Mouse (Mus musculus): ENCODE measurements around the gene Pde8a. TPM values are rescaled to one million over a fixed set of nuclear protein-coding genes. Genes with fewer than 3 reads are reported as not detected.

Pde8a gene
- polyA plus RNA-seq, 1 experiment, result not detected

GRCm38 (mm10) chr7:81199757-81200156, 13.6 kb upstream of the Pde8a start:
- TF ChIP-seq GATA1 (IDR thresholded peaks at IDR 0.05; ENCODE audit: low read length), result no peak

GRCm38 (mm10) chr7:81202389-81202788, 11.0 kb upstream of the Pde8a start:
- no peak for TF ChIP-seq GATA1 (IDR thresholded peaks at IDR 0.05; ENCODE audit: low read length)

- TF ChIP-seq GATA1 (IDR thresholded peaks at IDR 0.05; ENCODE audit: low read length), result no peak
Observed at GRCm38 (mm10) chr7:81208944-81209343, 4.5 kb upstream of the Pde8a start.

DNA sequence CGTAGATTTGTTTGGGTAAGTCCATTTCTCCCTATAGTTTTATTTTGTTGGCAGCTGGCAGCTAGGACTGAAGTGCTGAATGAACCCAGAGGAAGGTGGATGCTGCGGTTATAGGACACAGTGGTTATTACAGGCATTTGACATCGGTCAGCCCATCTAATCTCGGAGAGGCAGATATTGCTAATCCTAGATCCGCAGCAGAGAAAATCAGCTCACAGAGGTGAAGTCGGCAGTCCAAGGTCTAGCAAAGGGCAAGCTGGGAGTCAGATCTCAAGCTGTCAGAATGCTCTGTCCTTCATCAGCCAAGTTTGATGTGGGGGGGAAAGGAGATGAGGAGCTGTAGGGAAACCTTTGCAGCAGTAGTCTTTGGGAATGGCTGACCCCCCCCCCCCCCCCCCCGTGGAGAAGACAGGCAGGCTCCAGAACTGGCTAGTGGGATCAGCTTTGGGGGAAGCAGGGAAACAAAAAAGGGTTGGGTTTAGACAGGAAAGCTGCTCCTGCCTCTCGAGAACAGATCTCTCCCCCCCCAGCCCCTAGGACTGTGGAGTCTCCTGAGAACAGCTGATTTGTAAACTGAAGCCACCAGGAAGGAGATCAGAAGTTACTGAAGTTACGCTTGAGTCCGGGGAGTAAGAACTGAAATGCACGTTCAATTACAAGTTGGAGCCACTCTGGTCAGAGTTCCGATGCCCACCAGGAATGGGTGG, 3.3 kb upstream of the Pde8a start:
- no peak for TF ChIP-seq GATA1 (IDR thresholded peaks at IDR 0.05; ENCODE audit: low read length)

DNA sequence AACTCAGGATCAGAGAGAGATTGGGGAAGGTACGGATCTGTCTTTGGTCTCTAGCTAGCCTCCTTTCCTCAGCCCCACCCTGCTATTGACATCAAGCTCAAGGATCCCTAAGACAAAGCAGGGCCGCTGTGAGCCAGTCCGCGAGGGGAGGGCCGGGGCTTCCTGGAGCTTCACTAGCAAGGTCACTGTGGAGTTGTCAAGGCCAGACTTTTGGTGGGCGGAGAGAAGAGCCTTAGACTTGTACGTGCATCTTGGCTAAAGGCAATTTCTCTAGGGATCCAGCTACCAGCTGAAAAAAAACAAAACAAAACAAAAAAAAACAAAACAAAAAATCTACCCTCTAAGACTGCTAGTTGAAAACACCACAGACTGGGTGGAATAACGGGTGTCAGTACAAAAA, 1.6 kb upstream of the Pde8a start:
- TF ChIP-seq GATA1 (IDR thresholded peaks at IDR 0.05; ENCODE audit: low read length), result no peak

DNA sequence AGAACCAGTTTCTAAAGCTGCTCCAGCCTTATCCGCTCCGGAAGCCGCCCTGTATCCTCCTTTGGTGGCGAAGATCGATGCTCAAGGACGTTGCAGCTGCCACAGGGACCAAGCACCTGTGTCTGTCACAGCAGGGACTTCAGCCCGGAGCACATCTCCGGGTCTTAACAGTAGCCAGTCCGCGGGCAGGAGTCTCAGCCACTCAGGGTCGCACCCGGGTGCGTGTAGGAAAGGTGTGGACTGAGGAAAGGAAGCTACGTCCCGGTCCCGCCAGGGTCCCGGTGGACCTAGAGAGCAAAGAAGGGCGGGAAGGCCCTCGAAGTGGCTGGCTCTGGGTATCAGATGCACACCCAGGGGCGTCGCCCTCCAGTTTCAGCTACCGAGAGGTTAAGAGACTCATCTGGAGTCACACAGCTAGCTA, 1.1 kb upstream of the Pde8a start:
- no peak for TF ChIP-seq GATA1 (IDR thresholded peaks at IDR 0.05; ENCODE audit: low read length)

DNA sequence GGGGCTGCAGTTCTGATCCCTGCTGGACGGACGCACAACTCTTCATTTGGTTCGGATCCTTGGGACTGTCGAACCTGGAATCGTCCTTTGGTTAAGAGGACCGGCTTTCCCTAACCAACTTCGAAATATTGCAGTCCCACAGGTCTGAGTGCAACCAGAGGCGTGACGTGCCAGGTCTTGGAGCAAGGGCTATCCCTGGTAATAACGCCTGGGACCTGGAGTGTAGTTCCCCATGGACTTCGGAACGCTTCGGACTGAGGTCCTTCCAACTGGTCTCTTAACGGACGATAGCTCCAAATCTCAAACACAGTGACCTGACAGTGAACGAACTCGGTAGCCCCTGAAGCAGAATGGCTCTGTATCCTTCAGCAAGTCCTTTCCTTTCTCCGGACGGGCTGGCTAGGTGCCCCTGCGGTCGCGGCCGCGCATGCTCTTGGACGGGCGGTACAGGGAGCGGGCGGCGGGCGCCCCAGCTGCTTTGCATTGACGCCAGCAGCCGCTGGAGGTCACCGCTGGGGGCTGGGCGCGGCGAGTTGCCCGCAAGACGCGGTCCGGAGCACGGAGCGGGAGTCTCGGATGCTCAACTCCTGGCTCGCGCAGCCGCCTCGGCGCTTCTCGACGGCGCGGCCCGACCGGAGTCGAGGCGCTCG, 574 bp upstream of the Pde8a start:
- no peak for TF ChIP-seq GATA1 (IDR thresholded peaks at IDR 0.05; ENCODE audit: low read length)

- TF ChIP-seq GATA1 (IDR thresholded peaks at IDR 0.05; ENCODE audit: low read length), result no peak
Observed at GRCm38 (mm10) chr7:81214153-81214907, 934 bp downstream of the Pde8a start.

DNA sequence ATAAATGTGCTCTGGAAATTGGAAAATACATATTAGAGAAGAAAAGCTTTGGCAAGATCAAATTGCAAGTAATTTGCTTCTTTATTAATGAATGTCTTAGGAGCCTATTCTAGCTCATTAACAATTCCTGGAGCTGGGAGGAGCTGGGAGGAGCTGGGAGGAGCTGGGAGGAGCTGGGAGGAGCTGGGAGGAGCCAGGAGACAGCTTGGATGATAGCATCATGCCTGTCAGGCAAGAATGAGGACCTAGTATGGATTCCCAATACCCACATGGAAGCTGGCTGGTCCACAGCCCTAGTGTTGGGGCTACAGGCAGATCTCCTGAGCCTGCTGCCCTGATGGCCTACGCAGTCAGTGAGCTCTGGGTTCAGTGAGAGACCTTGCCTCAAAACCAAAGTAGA, 2.6 kb downstream of the Pde8a start:
- TF ChIP-seq GATA1 (IDR thresholded peaks at IDR 0.05; ENCODE audit: low read length), result no peak

- no peak for TF ChIP-seq GATA1 (IDR thresholded peaks at IDR 0.05; ENCODE audit: low read length)
Observed at GRCm38 (mm10) chr7:81219321-81219720, 5.9 kb downstream of the Pde8a start.

- TF ChIP-seq GATA1 (IDR thresholded peaks at IDR 0.05; ENCODE audit: low read length), result no peak
Observed at GRCm38 (mm10) chr7:81220381-81220780, 7.0 kb downstream of the Pde8a start.

DNA sequence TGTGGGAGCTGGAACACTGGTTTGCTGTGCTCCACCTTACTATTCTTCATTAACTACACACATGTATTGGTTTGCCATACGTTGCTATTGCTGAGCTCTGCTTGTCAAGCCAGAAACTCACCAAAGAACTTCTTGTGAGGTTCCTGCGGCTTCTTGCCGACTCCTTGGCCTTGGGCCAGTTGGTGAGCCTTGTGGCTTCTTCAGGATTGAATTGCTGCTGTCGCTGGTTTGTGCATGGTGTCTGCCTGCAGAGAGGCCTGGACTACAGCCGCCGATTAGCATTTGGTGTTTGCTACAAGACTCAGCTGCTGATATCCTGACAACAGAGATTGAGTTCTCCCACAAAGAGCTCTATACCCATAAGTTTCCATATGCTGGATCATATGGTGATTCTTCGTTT, 10.9 kb downstream of the Pde8a start:
- TF ChIP-seq GATA1 (IDR thresholded peaks at IDR 0.05; ENCODE audit: low read length), result no peak

- TF ChIP-seq GATA1 (IDR thresholded peaks at IDR 0.05; ENCODE audit: low read length), result no peak
Observed at GRCm38 (mm10) chr7:81230091-81230792, 16.8 kb downstream of the Pde8a start.

DNA sequence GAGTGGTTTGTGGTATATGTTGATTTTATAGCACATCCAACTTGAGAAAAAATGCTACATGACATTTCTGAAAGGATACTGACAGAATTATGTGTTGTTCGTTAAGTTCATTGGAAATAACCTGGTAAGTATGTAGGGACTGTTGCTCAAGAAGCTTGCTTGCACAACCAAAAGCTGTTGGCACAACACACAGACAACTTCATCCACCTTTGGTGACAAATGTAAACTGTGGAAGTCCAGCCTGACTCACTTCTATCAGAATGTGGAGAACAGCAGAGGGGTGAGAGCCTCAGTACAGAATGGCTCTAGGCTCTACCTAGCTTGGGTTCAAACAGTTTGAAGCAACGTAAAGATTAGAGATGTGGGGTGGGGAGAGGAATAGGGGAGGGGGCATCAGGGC, 19.3 kb downstream of the Pde8a start:
- TF ChIP-seq GATA1 (IDR thresholded peaks at IDR 0.05; ENCODE audit: low read length), result no peak

DNA sequence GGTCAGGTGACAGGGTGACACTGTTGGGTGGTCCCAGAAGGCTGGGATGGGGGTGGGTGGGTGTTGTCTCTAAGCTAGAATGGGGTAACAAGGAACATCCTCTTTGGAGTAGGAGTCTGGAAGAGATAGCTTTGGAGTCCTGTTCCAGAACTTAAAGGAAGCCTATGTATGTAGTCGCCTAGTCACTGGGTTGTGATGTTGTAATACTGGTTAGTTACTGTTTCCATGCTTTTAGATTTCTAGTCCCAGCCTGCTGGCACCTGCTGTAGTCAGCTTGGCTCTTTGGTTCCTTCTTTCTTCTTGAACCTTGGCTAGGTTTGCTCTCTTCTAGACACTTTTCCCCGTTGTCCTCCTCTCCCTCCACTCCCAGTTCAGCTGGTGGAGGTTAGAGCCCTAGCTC, 21.7 kb downstream of the Pde8a start:
- TF ChIP-seq GATA1 (IDR thresholded peaks at IDR 0.05; ENCODE audit: low read length), result no peak
